ENCODE assay signal across 8 mouse cellular contexts in the genomic region with DNA sequence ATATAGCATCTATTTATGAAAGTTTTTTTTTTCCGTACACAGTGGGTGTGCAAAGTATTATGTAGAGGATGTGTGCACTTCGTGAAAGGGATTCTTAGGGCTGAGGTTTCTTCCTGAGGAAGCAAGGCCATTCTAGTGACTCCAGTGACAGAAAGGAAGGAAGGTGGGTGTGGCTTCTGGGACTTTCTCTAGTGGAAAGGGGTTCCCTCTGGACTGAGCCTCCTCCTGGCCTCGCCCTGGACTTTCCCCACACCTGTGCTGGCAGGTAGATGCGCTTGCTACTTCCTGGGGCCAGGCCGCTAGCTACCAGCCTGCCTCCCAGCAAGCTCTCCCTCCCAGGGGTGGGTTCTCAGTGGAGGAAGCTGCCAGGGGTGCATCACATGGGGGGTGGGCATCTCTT. TPM values are rescaled to one million over a fixed set of nuclear protein-coding genes. Genes with fewer than 3 reads are reported as not detected.
DNase-seq lines count a peak whose midpoint lies in the region; ATAC-seq and TF ChIP-seq lines count a peak whose summit lies in the region.

No protein-coding gene starts in this region.

- no peak for TF ChIP-seq POLR2A in myocyte (IDR thresholded peaks at IDR 0.05; ENCODE audit: insufficient read length, low read depth)

- H3K4me3 ChIP-seq in neural tube, embryonic 11.5 days (ENCODE audit: low read depth, low read length), result peak overlapping the region; percentile 64; the same call in 1 of the 2 replicates
- peak overlapping the region; percentile 75 for H3K4me3 ChIP-seq in heart, embryonic 12.5 days
- H3K4me3 ChIP-seq in myocyte, result peak overlapping the region; percentile 100

- peaks cover 66% of the 10 kb centered on the region for H3K79me2 ChIP-seq in myocyte (ENCODE audit: control insufficient read depth, insufficient read depth)

- DNase-seq in neural tube, embryonic 11.5 days (ENCODE audit: low spot score), result no peak
- no peak for DNase-seq in neural tube, embryonic 10.5 days (ENCODE audit: extremely low spot score, low spot score)
- DNase-seq in kidney, postnatal 36 days, result peak; percentile 52 to 58
- DNase-seq in cerebellum, adult 8-10 months, result no peak
- no peak for DNase-seq in urinary bladder, adult 2 months (ENCODE audit: low spot score)
- DNase-seq in gastrocnemius, postnatal 14 days, result no peak

- H3K9ac ChIP-seq in neural tube, embryonic 11.5 days (ENCODE audit: low read length), result no peak overlapping the region
- peak overlapping the region; percentile 87 for H3K9ac ChIP-seq in heart, embryonic 12.5 days

- H3ac ChIP-seq in myocyte (ENCODE audit: control insufficient read depth, insufficient read length), result no peak overlapping the region

- peak overlapping the region; percentile 94 for H3K4me2 ChIP-seq in neural tube, embryonic 11.5 days (ENCODE audit: low read depth)
- peak overlapping the region; percentile 92 for H3K4me2 ChIP-seq in heart, embryonic 12.5 days
- peak overlapping the region; percentile 85 for H3K4me2 ChIP-seq in myocyte (ENCODE audit: low read depth)

- H3K27me3 ChIP-seq in neural tube, embryonic 11.5 days (ENCODE audit: control insufficient read depth, insufficient read depth, low read length), result no peaks in the 10 kb centered on the region
- H3K27me3 ChIP-seq in heart, embryonic 12.5 days (replicated peaks), result no peaks in the 10 kb centered on the region
- H3K27me3 ChIP-seq in myocyte (ENCODE audit: control insufficient read depth, insufficient read depth, insufficient read length), result no peaks in the 10 kb centered on the region

- H3K36me3 ChIP-seq in neural tube, embryonic 11.5 days (ENCODE audit: control insufficient read depth, insufficient read depth, low read length), result no peaks in the 10 kb centered on the region
- H3K36me3 ChIP-seq in heart, embryonic 12.5 days, result no peaks in the 10 kb centered on the region
- no peaks in the 10 kb centered on the region for H3K36me3 ChIP-seq in myocyte (ENCODE audit: control insufficient read depth, insufficient read depth)

- no peak overlapping the region for H3K27ac ChIP-seq in neural tube, embryonic 11.5 days (ENCODE audit: low read depth, low read length)
- H3K27ac ChIP-seq in heart, embryonic 12.5 days (ENCODE audit: poor library complexity, severe bottlenecking), result no peak overlapping the region

- H3K9me3 ChIP-seq in neural tube, embryonic 11.5 days (ENCODE audit: control insufficient read depth, low read length), result no peaks in the 10 kb centered on the region
- H3K9me3 ChIP-seq in heart, embryonic 12.5 days (replicated peaks), result no peaks in the 10 kb centered on the region

- 78% methylated on average over 5 of the region's 5 CpGs for WGBS in neural tube, embryonic 11.5 days
- WGBS in heart, embryonic 12.5 days, result 67% methylated on average over 5 of the region's 5 CpGs

- ATAC-seq in neural tube, embryonic 11.5 days (ENCODE audit: insufficient read depth, low FRiP score, low TSS enrichment), result no peak
- ATAC-seq in heart, embryonic 12.5 days (ENCODE audit: insufficient number of reproducible peaks, low FRiP score), result no peak

- intact Hi-C loops in gastrocnemius, postnatal 14 days (cut with DNase I; ENCODE audit: low total_unique reads), result loop anchor here (5.0 to 10.0 kb wide), 2 partner anchors 85 to 128 kb away; no protein-coding TSS in a partner anchor

- peaks cover 12% of the 10 kb centered on the region for H3K4me1 ChIP-seq in neural tube, embryonic 11.5 days (ENCODE audit: control insufficient read depth, insufficient read depth, low read length)
- H3K4me1 ChIP-seq in heart, embryonic 12.5 days (replicated peaks), result peaks cover 46% of the 10 kb centered on the region

TF ChIP-seq in myocyte, 11 proteins besides CTCF, POLR2A, EP300 and RAD21:
- TF ChIP-seq TCF12 (IDR thresholded peaks at IDR 0.05; ENCODE audit: insufficient read depth, poor library complexity, severe bottlenecking) (no peak), TCF3 (IDR thresholded peaks at IDR 0.05; ENCODE audit: insufficient read length, low read depth) (no peak), MAX (IDR thresholded peaks at IDR 0.05; ENCODE audit: low read depth) (no peak), MYOG (IDR thresholded peaks at IDR 0.05; ENCODE audit: control insufficient read depth in 1 of 3, insufficient read depth in 1 of 3, insufficient read length in 2 of 3, low read depth in 2 of 3) (no peak), USF1 (IDR thresholded peaks at IDR 0.05; ENCODE audit: low read depth) (no peak), CEBPB (IDR thresholded peaks at IDR 0.05; ENCODE audit: insufficient read depth, poor library complexity, severe bottlenecking) (no peak), SRF (IDR thresholded peaks at IDR 0.05; ENCODE audit: control insufficient read depth, insufficient read length, low read depth) (no peak), REST (IDR thresholded peaks at IDR 0.05; ENCODE audit: insufficient read depth, insufficient read length) (no peak), POLR2AphosphoS2 (IDR thresholded peaks at IDR 0.05; ENCODE audit: insufficient read length, low read depth) (no peak), MYOD1 (IDR thresholded peaks at IDR 0.05; ENCODE audit: control insufficient read depth in 1 of 3, insufficient read length in 2 of 3, low read depth in 2 of 3) (no peak), E2F4 (IDR thresholded peaks at IDR 0.05; ENCODE audit: insufficient read depth) (no peak)

RNA-seq across cellular contexts. Expression of gene Flnb, which starts 1.7 kb away (rescaled TPM):
- polyA plus RNA-seq in neural tube, embryonic 11.5 days (2014; fragmentation: Nextera tagmentation; extraction: Ambion mirVana), result 14.4 and 15.5 TPM in 2 replicates
- polyA plus RNA-seq in heart, embryonic 12.5 days (2016; fragmentation: Nextera tagmentation; extraction: Ambion mirVana), result 15.1 and 28.3 TPM in 2 replicates
- polyA plus RNA-seq in myocyte (2012; fragmentation: generic; extraction: Trizol), result 54.5 TPM
- 47.4 and 48.6 TPM in 2 replicates for polyA plus RNA-seq in urinary bladder, adult 2 months (2012; rRNA removed)
- total RNA-seq in gastrocnemius, postnatal 14 days (2021), result 10 to 100 TPM; 19.9 to 20.8 TPM

RNA-seq across cellular contexts. Expression of gene Gm26661, which starts 28.1 kb away (rescaled TPM):
- polyA plus RNA-seq in neural tube, embryonic 11.5 days (2014; fragmentation: Nextera tagmentation; extraction: Ambion mirVana), result not detected in 2 replicates
- polyA plus RNA-seq in heart, embryonic 12.5 days (2016; fragmentation: Nextera tagmentation; extraction: Ambion mirVana), result not detected in 2 replicates
- not detected for polyA plus RNA-seq in myocyte (2012; fragmentation: generic; extraction: Trizol)
- not detected in 2 replicates for polyA plus RNA-seq in urinary bladder, adult 2 months (2012; rRNA removed)
- total RNA-seq in gastrocnemius, postnatal 14 days (2021), result not detected

Comparison
In these comparisons a context has a peak if more than half of its experiments do, and no peak if none do; other contexts are left out.
1. DNase-seq: peak in kidney, postnatal 36 days (2 of 2); none in neural tube, embryonic 11.5 days (single experiment), neural tube, embryonic 10.5 days (single experiment), cerebellum, adult 8-10 months (single experiment), urinary bladder, adult 2 months (single experiment) and gastrocnemius, postnatal 14 days (single experiment).
2. Peak in every context shown above with its lines, with median percentiles within 50 percentile points of each other: H3K4me2 ChIP-seq and H3K4me3 ChIP-seq.